Mouse (Mus musculus) leukemia stem cell, adult 10-12 weeks (primary cell): ENCODE measurements around the gene Tmub1. TPM values are rescaled to one million over a fixed set of nuclear protein-coding genes. Genes with fewer than 3 reads are reported as not detected.

Experiments
- polyA plus RNA-seq: library from polyadenylated mRNA; stranded (reverse); fragments of >175 nt; gene quantifications from 2 replicates; pipeline ENCODE4 v1.2.3, GENCODE M21; 2012; ENCODE audit warnings: low replicate concordance

Gene Tmub1
- 28.8 and 48.7 TPM in 2 replicates for polyA plus RNA-seq

GRCm38 (mm10) chr5:24447624-24448298, at the start of gene Tmub1:
TSS of gene Tmub1 (minus strand) at chr5:24447854.

GRCm38 (mm10) chr5:24452030-24452690, 4.5 kb upstream of the Tmub1 start, which contains the start of gene Agap3:
TSS of gene Agap3 (plus strand) at chr5:24452177.

DNA sequence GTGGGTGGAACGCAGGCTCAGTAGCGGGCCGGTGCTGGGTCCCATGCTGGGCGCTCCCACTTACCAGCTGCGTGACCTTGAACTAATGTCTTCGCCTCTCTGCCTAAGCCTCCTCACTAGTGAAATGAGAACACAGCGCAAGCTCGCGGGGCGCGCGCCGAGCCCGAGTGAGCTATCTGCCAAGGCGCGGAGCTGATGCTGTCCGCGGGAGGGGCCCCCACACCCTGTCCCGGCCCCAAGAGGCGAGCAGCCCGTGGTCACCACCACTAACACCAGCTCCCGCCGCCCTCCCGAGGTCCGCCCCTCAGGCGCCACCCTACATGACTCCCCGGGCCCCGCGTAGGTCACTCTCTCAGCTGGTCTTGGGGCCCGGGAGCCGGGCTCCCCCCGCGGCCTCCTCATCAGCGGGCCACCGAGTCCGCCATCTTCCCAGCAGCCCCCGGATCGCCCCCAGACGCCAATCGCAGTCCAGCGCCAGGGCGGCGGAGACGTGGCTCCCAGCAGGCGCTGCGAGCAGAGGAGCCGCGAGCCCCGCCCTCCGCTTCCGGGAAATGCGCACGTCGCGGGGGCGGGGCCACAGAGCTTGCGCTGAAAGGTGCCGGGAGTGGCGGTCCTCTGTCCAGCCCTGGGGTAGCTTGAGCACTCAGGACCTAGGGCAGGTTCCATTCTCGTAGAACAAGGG, 2.8 kb downstream of the Tmub1 start, which contains the start of gene Fastk:
Gene Fastk, minus strand, starts transcription at position 542 of the 682 bp plus-strand sequence.

GRCm38 (mm10) chr5:24423129-24424003, 24.3 kb downstream of the Tmub1 start, which contains the start of the genes Cdk5 and Slc4a2:
TSS of gene Cdk5 (minus strand) at chr5:24423530.
TSS of gene Slc4a2 (plus strand) at chr5:24423837.

GRCm38 (mm10) chr5:24413042-24413693, 34.5 kb downstream of the Tmub1 start, which contains the start of gene Asic3:
TSS of gene Asic3 (plus strand) at chr5:24413392.

Other genes with a start within 250 kb of the Tmub1 start
- gene Kcnh2, start 96.2 kb downstream of the Tmub1 start, polyA plus RNA-seq: 0.57 and 1.2 TPM in 2 replicates
- 2.9 and 4.1 TPM in 2 replicates for gene Nos3, start 83.0 kb downstream of the Tmub1 start, polyA plus RNA-seq
- gene Atg9b, start 55.7 kb downstream of the Tmub1 start, polyA plus RNA-seq: 2.9 and 4.9 TPM in 2 replicates
- 26.8 and 82.6 TPM in 2 replicates for gene Abcb8, start 54.2 kb downstream of the Tmub1 start, polyA plus RNA-seq
- not detected in 2 replicates for gene Asic3, start 34.5 kb downstream of the Tmub1 start, polyA plus RNA-seq
- gene Cdk5, start 24.3 kb downstream of the Tmub1 start, polyA plus RNA-seq: 13.9 and 16.8 TPM in 2 replicates
- gene Slc4a2, start 24.0 kb downstream of the Tmub1 start, polyA plus RNA-seq: 34.2 and 35.8 TPM in 2 replicates
- gene Fastk, start 2.6 kb downstream of the Tmub1 start, polyA plus RNA-seq: 240 and 410 TPM in 2 replicates
- 245 and 322 TPM in 2 replicates for gene Agap3, start 4.3 kb upstream of the Tmub1 start, polyA plus RNA-seq
- not detected in 2 replicates for gene Gbx1, start 79.3 kb upstream of the Tmub1 start, polyA plus RNA-seq
- gene Asb10, start 93.1 kb upstream of the Tmub1 start, polyA plus RNA-seq: not detected in 2 replicates
- not detected in 2 replicates for gene 4931409K22Rik, start 109.0 kb upstream of the Tmub1 start, polyA plus RNA-seq
- gene Abcf2, start 129.6 kb upstream of the Tmub1 start, polyA plus RNA-seq: 53.5 and 152 TPM in 2 replicates
- 95.3 and 106 TPM in 2 replicates for gene Chpf2, start 138.9 kb upstream of the Tmub1 start, polyA plus RNA-seq
- 0.10 and 0.56 TPM in 2 replicates for gene Smarcd3, start 176.6 kb upstream of the Tmub1 start, polyA plus RNA-seq
- gene Nub1, start 237.7 kb upstream of the Tmub1 start, polyA plus RNA-seq: 12.0 and 32.4 TPM in 2 replicates